Mouse (Mus musculus) hindbrain, embryonic 11.5 days (tissue): Measurements from ENCODE around the gene Cyp4f18. TPM values are rescaled to one million over a fixed set of nuclear protein-coding genes. Genes with fewer than 3 reads are reported as not detected.
A peak's percentile ranks its signal among the peaks of the same experiment; 100 is the strongest.

Experiments
- ATAC-seq: fragments of 200-750 bp; cut with Nextera tagmentation; 2 replicates; pipeline ENCODE4 v1.8.0; 2017; ENCODE audit warnings: mild to moderate bottlenecking, moderate TSS enrichment, moderate library complexity; ENCODE audit not compliant: low FRiP score
- DNase-seq: peaks from one replicate; pipeline ENCODE4 v3.0.0-alpha.2; 2015; ENCODE audit warnings: low spot score
- H3K27ac ChIP-seq: fragments of 300-500 bp; sonication (generic); 2 replicates; pipeline ENCODE4 v1.5.1; 2014; ENCODE audit warnings: mild to moderate bottlenecking, low read depth, low read length
- H3K27me3 ChIP-seq: fragments of 300-500 bp; sonication (generic); 2 replicates; pipeline ENCODE4 v1.6.1; 2014; ENCODE audit warnings: mild to moderate bottlenecking, low read length, moderate library complexity, mixed read lengths; ENCODE audit not compliant: control insufficient read depth, insufficient read depth
- H3K36me3 ChIP-seq: fragments of 300-500 bp; sonication (generic); 2 replicates; pipeline ENCODE4 v1.6.1; 2014; ENCODE audit warnings: mild to moderate bottlenecking, low read length, moderate library complexity, mixed read lengths; ENCODE audit not compliant: control insufficient read depth, insufficient read depth
- H3K4me1 ChIP-seq: fragments of 300-500 bp; sonication (generic); replicated peaks from 2 replicates; pipeline ENCODE4 v1.6.1; 2014; ENCODE audit warnings: low read length, mixed read lengths; ENCODE audit not compliant: control insufficient read depth, insufficient read depth
- H3K4me2 ChIP-seq: fragments of 300-500 bp; sonication (generic); replicated peaks from 2 replicates; pipeline ENCODE4 v1.6.1; 2014; ENCODE audit warnings: mild to moderate bottlenecking, low read depth, low read length
- H3K4me3 ChIP-seq: fragments of 300-500 bp; sonication (generic); 2 replicates; pipeline ENCODE4 v1.5.1; 2014; ENCODE audit warnings: low read depth, low read length
- H3K9ac ChIP-seq: fragments of 300-500 bp; sonication (generic); 2 replicates; pipeline ENCODE4 v1.6.1; 2014; ENCODE audit warnings: low read depth, low read length
- H3K9me3 ChIP-seq: fragments of 300-500 bp; sonication (generic); 2 replicates; pipeline ENCODE4 v1.6.1; 2016; ENCODE audit warnings: low read length; ENCODE audit not compliant: control insufficient read depth
- WGBS: fragments of 180-500 bp; shearing (Covaris S2); extraction: QIAGEN DNeasy Blood & Tissue Kit; methylation state at CpG from one replicate; pipeline ENCODE4 v1.1.7; 2014; 5-methylcytosine and 5-hydroxymethylcytosine counted together
- polyA plus RNA-seq: library from polyadenylated mRNA; unstranded; fragments of >200 nt; fragmentation: Nextera tagmentation; extraction: Ambion mirVana; gene quantifications from 2 replicates; pipeline ENCODE4 v1.2.1, GENCODE M21; 2014

Cyp4f18 gene
- polyA plus RNA-seq, 1 experiment from 2014 or later: 0.94 TPM

- Histone ChIP-seq H3K27ac (no peak overlapping the region), H3K4me3 (no peak overlapping the region), H3K27me3 (no peaks in the 10 kb centered on the region), H3K9me3 (no peaks in the 10 kb centered on the region; the same call in 1 of the 2 replicates), H3K9ac (no peak overlapping the region), H3K4me1 (no peaks in the 10 kb centered on the region), H3K36me3 (no peaks in the 10 kb centered on the region), H3K4me2 (no peak overlapping the region)
- no peak for ATAC-seq
- DNase-seq: no peak
- WGBS: 96% methylated on average over 1 of the region's 1 CpGs
Measured at GRCm38 (mm10) chr8:71952489-71952888, 56.9 kb downstream of the Cyp4f18 start.

- H3K9me3 ChIP-seq: no peaks in the 10 kb centered on the region; the same call in 1 of the 2 replicates
- peak overlapping the region; percentile 84 for H3K9ac ChIP-seq
- H3K4me3 ChIP-seq: peak overlapping the region; percentile 73
- no peak overlapping the region for H3K27ac ChIP-seq
- peak overlapping the region; percentile 44 for H3K4me2 ChIP-seq
- DNase-seq (peak; percentile 46), ATAC-seq (no peak)
- no peaks in the 10 kb centered on the region for H3K4me1 ChIP-seq
- no peaks in the 10 kb centered on the region for H3K36me3 ChIP-seq
- 42% methylated on average over 13 of the region's 14 CpGs for WGBS
- H3K27me3 ChIP-seq: no peaks in the 10 kb centered on the region
Measured at GRCm38 (mm10) chr8:71951436-71952161, 57.8 kb downstream of the Cyp4f18 start.

GRCm38 (mm10) chr8:71950482-71951221 lies 58.8 kb downstream of the Cyp4f18 start, which contains the start of gene Zfp961:
Zfp961 (plus strand) TSS chr8:71951038.
- WGBS: 5% methylated on average over 34 of the region's 34 CpGs
- peak; percentile 97 for DNase-seq
- Histone ChIP-seq H3K27me3 (no peaks in the 10 kb centered on the region), H3K9ac (peak within 1 kb of the TSS; percentile 84), H3K4me3 (peak within 1 kb of the TSS; percentile 73), H3K27ac (peak within 1 kb of the TSS; percentile 80), H3K4me2 (peak within 1 kb of the TSS; percentile 71), H3K9me3 (no peaks in the 10 kb centered on the region; the same call in 1 of the 2 replicates), H3K36me3 (no peaks in the 10 kb centered on the region), H3K4me1 (no peaks in the 10 kb centered on the region)
- peak; percentile 100 for ATAC-seq

- no peaks in the 10 kb centered on the region for H3K27me3 ChIP-seq
Measured at GRCm38 (mm10) chr8:71948624-71949023, 60.8 kb downstream of the Cyp4f18 start.

GRCm38 (mm10) chr8:71941776-71942175 lies 67.7 kb downstream of the Cyp4f18 start:
- no peaks in the 10 kb centered on the region for H3K4me1 ChIP-seq
- WGBS: 94% methylated on average over 1 of the region's 1 CpGs
- no peaks in the 10 kb centered on the region for H3K9me3 ChIP-seq
- no peaks in the 10 kb centered on the region for H3K36me3 ChIP-seq
- no peak overlapping the region for H3K27ac ChIP-seq
- H3K27me3 ChIP-seq: no peaks in the 10 kb centered on the region
- no peak overlapping the region for H3K4me2 ChIP-seq
- no peak overlapping the region for H3K9ac ChIP-seq
- H3K4me3 ChIP-seq: no peak overlapping the region
- ATAC-seq: no peak
- DNase-seq: no peak

More at GRCm38 (mm10) chr8:71948624-71949023, 60.8 kb downstream of the Cyp4f18 start:
- H3K27ac ChIP-seq: no peak overlapping the region
- DNase-seq: no peak
- no peak for ATAC-seq
- no peak overlapping the region for H3K9ac ChIP-seq
- H3K4me3 ChIP-seq: no peak overlapping the region
- no peak overlapping the region for H3K4me2 ChIP-seq
- no peaks in the 10 kb centered on the region for H3K36me3 ChIP-seq
- WGBS: 94% methylated on average over 5 of the region's 5 CpGs
- H3K4me1 ChIP-seq: no peaks in the 10 kb centered on the region
- H3K9me3 ChIP-seq: no peaks in the 10 kb centered on the region

GRCm38 (mm10) chr8:71940293-71941208 lies 68.9 kb downstream of the Cyp4f18 start:
- Histone ChIP-seq H3K9me3 (no peaks in the 10 kb centered on the region), H3K4me3 (no peak overlapping the region), H3K4me1 (no peaks in the 10 kb centered on the region), H3K4me2 (no peak overlapping the region), H3K27me3 (no peaks in the 10 kb centered on the region), H3K36me3 (no peaks in the 10 kb centered on the region), H3K27ac (no peak overlapping the region), H3K9ac (no peak overlapping the region)
- no peak for DNase-seq
- no peak for ATAC-seq
- 74% methylated on average over 2 of the region's 2 CpGs for WGBS

Other genes starting within 250 kb of the Cyp4f18 start
- 6.6 and 8.2 TPM in 2 replicates for gene Zfp709, start 127.6 kb downstream of the Cyp4f18 start, polyA plus RNA-seq
- 9.1 and 12.4 TPM in 2 replicates for gene Zfp882, start 101.0 kb downstream of the Cyp4f18 start, polyA plus RNA-seq
- 40.2 and 43.5 TPM in 2 replicates for gene Zfp617, start 101.0 kb downstream of the Cyp4f18 start, polyA plus RNA-seq
- gene Zfp961, start 58.6 kb downstream of the Cyp4f18 start, polyA plus RNA-seq: 21.4 and 27.0 TPM in 2 replicates
- gene Olfr372, start 31.6 kb upstream of the Cyp4f18 start, polyA plus RNA-seq: not detected in 2 replicates
- not detected in 2 replicates for gene Olfr373, start 73.6 kb upstream of the Cyp4f18 start, polyA plus RNA-seq
- not detected in 2 replicates for gene Olfr374, start 97.4 kb upstream of the Cyp4f18 start, polyA plus RNA-seq
- gene Tpm4, start 125.3 kb upstream of the Cyp4f18 start, polyA plus RNA-seq: 567 and 576 TPM in 2 replicates
- 94.2 and 101 TPM in 2 replicates for gene Rab8a, start 151.6 kb upstream of the Cyp4f18 start, polyA plus RNA-seq
- gene Hsh2d, start 180.0 kb upstream of the Cyp4f18 start, polyA plus RNA-seq: not detected in 2 replicates
- not detected in 2 replicates for gene Cib3, start 203.2 kb upstream of the Cyp4f18 start, polyA plus RNA-seq
- gene Gm11034, start 204.0 kb upstream of the Cyp4f18 start, polyA plus RNA-seq: not detected in 2 replicates
- gene Fam32a, start 210.1 kb upstream of the Cyp4f18 start, polyA plus RNA-seq: 75.9 and 78.9 TPM in 2 replicates
- gene Ap1m1, start 230.4 kb upstream of the Cyp4f18 start, polyA plus RNA-seq: 174 and 175 TPM in 2 replicates